Mouse (Mus musculus) erythroid progenitor cell, adult 5-6 weeks (primary cell): ENCODE data around the gene Anks1b. TPM values are rescaled to one million over a fixed set of nuclear protein-coding genes. Genes with fewer than 3 reads are reported as not detected.

Source experiments
- ATAC-seq: replicated peaks from 2 replicates; pipeline ENCODE4 v1.8.0; 2016; ENCODE audit warnings: moderate number of reproducible peaks, mild to moderate bottlenecking, moderate TSS enrichment, inconsistent platforms; ENCODE audit not compliant: poor library complexity, low FRiP score, severe bottlenecking
- total RNA-seq, 2 experiments: library from RNA; stranded (forward) in 1 of 2; stranded (reverse) in 1 of 2; fragments of 150-400 nt in 1 of 2; fragments of 186-747, 209-891 nt in 1 of 2; gene quantifications; 2 replicates each; pipeline versions ENCODE4 v1.2.3 to v1.2.4; 2015 to 2017; ENCODE audit warnings: low replicate concordance in 2 of 2

Anks1b gene
- total RNA-seq, 2 experiments from 2014 or later, result not detected

- ATAC-seq, result no peak
Observed at GRCm38 (mm10) chr10:90892728-90893127, 1019.4 kb downstream of the Anks1b start.

DNA sequence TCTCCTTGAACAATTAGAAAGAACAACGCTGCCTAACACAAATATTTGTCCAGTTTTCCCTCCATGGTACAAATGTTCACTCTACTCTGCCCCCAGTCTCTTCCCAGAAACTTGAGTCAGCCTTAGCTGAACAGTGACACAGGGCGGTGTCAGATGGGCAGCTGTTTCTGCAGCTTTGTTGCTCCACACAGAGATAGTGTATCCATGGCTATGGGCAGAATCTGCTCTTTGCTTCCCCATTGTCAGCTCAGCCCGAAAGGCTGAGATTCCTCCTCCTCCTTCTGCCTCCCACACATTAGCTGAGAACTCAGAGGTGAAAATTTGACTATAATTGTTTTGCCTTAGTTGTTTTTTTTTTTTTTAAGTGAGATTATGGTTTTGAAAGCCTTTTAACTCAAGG lies 1024.6 kb downstream of the Anks1b start:
- ATAC-seq, result no peak

- ATAC-seq, result no peak
Observed at GRCm38 (mm10) chr10:90904185-90904584, 1030.9 kb downstream of the Anks1b start.

DNA sequence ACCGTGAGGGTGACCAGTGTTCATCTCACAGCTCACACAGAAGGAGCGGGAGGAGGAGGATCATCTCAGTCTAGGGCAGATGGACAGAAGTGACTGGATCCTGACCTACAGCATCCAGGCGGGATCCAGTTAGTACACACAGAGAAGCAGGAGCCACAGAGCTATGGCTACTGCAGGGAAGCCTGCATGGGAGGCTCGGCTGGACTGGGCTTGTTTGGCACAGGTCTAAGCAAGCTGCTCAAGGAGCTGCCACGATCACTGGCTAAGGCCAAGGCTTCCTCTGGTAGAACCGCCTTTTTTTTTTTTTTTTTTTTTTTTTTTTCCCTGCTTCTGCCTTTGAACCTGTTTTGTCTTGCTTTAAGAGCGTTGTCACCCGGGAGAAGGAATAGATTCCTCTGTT lies 1034.1 kb downstream of the Anks1b start:
- no peak for ATAC-seq

DNA sequence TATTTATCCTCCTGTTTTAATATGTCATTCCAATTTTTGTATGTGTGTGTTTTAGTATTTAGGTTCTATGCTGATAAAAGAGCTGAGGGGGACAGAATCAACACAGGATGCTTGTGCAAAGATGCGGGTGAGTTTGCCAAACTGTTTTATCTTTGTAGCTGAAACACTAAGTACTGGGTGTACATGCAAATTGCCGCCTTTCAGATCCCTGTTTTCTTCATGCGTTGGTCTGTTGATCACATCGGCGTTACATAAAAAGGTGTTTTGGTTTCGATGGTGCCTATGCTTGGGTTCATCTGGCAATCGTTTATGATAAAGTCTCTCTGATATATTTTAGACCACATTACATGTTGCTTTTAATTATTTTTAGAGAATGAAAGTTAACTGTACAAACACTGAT lies 1050.2 kb downstream of the Anks1b start:
- no peak for ATAC-seq

DNA sequence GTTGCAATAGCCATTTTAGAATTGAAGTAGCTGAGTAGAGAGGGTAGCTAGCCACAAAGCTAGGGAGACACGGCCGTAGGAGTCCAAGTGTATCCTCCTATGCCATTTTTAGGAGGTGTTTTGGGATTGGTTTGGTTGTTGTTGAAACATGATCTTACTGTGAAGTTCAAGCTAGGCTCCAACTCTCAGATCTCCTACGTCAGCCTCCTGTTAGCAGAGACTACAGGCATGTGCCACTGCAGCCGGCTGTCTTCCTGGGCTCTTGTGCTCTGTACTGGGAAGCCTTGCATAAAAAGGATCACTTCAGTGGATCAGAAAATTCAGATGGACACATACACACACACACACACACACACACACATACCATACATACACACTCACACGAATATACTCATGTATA lies 1059.8 kb downstream of the Anks1b start:
- ATAC-seq, result no peak

DNA sequence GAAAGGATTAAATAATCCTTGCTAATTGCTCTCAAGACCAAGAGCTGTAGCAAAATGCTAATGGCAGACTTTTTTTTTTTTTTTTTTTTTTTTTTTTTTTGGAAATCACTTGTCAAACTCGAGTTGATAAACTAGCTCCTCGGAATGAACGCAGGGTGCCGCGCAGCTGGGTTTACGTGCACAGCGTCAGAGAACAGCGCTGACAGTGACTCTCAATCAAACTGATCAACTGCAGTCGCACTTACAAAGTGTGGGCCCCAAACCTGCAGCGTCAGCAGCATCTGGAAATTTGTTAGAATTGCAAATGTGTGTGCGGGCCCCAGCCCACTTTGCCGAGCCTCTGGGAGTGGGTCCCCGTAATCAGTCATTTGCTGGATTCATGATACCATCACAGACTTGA lies 1061.4 kb downstream of the Anks1b start:
- no peak for ATAC-seq

GRCm38 (mm10) chr10:90937721-90938460 lies 1064.6 kb downstream of the Anks1b start:
- no peak for ATAC-seq

DNA sequence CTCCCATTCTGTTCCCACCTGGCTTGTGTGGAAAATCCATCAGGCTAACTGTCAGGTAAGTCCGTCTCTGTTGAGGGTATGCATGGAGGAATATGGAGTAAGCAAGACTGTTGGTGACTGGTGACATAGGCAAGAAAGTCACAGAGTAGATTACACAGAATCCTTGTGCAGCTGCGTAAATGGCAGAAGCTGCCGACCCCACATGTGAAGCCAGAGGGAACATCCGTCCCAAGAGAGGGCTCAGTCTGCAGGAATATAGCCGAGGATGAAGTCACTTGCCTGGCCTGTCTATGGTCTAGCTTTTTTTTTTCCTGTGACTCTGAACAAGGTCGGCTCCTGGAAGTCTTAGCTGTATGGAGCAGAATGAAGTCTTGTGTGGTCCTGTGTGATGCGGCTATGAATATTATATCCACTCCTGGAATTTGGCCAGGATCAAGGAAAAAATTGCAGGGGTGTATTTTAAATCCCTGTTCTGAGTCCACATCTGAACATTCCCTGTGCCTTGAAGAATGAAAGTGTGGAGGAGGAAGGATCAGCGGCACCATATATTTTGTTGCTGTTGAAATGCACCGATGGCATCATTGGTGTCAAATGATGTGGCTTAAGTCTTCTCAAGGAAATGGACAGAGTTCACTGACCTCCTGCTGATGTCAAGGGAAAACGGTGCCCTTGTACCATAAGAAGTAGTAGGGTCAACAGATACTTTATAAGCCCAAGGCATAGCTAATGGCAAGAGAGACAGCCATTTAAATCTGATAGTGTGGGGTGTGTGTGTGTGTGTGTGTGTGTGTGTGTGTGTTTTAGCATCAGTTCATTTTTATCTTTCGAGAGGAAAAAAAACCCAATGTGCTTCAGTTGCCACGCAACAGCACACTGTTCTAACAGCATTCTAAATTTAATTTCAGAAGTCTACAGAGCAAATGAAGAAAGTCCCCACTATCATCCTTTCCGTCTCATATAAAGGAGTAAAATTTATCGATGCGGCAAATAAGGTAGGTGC lies 1067.5 kb downstream of the Anks1b start:
- ATAC-seq, result no peak

DNA sequence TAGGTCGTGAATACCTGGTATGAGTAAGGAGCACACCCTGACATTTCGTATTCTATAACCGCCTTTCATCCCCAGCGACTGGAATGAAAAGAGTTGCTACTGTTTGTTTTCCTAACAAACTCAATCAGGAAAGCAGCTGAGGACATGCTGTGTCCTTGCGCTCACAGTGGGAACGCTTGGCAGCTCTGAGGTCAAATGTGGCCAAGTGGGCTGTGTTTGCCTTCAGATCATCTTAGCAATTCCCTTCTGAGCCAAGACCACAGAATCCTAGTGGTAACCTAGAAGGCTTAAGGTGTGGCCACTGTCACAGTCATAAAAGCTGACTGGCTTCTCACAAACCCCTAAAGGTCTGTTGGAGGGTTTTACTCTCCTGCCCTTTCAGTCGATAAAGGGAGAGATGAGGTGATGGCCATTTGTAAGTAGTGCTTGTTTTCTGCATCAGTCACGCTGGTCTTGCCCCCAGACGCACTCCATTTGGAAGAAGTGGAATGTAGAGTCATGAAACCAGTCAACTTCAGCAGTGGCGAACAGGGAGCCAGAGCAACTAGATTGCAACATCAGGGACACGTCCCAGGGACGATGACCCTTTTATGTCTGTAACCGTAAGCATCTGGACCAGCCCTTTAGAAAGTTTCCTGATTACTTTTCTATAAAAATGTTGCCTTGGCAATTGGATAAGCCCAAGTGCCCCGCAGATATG lies 1068.8 kb downstream of the Anks1b start:
- ATAC-seq, result no peak

DNA sequence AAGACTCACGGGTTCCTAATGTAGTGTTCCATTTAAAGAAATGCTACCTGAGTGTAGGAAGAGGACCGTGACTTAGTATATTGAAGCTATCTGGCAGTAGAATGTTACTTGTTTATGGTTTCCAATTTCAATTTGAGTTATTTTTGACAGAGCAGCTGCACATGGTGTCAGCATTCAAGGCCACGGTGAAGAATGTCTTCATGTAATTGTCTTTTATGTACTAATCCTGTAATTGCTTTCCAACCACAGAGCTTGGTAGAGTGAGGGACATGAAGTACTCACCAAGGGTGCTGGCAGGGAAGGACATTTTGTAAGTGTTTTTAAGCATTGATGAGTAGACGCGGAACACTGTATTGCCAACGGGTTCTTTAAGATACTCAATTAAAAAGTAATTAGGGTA lies 1073.7 kb downstream of the Anks1b start:
- no peak for ATAC-seq

GRCm38 (mm10) chr10:90947608-90948373 lies 1074.5 kb downstream of the Anks1b start:
- ATAC-seq, result no peak

- ATAC-seq, result no peak
Observed at GRCm38 (mm10) chr10:90953103-90953709, 1079.9 kb downstream of the Anks1b start.

- ATAC-seq, result no peak
Observed at GRCm38 (mm10) chr10:90953821-90954220, 1080.5 kb downstream of the Anks1b start.

- ATAC-seq, result no peak
Observed at GRCm38 (mm10) chr10:90960374-90960773, 1087.1 kb downstream of the Anks1b start.

DNA sequence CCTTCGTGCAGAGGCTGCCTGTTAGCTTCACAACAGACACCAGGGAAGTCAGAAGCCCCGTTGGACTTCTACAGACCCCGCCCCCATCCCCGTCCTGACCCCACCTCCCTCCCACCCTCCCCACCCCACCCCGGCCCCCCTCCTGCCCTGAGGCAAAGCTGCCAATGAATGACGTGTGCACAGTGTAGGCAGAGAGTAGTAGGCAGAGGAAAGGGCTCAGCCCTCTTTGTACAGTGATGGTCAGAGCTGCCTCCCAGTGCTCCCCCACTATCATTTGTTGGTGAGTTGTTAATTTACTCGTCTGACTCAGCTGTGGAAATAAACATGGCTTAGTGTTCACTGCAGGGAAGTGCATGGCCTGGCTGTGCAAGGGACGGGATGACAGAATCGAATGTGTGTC lies 1091.2 kb downstream of the Anks1b start:
- no peak for ATAC-seq

DNA sequence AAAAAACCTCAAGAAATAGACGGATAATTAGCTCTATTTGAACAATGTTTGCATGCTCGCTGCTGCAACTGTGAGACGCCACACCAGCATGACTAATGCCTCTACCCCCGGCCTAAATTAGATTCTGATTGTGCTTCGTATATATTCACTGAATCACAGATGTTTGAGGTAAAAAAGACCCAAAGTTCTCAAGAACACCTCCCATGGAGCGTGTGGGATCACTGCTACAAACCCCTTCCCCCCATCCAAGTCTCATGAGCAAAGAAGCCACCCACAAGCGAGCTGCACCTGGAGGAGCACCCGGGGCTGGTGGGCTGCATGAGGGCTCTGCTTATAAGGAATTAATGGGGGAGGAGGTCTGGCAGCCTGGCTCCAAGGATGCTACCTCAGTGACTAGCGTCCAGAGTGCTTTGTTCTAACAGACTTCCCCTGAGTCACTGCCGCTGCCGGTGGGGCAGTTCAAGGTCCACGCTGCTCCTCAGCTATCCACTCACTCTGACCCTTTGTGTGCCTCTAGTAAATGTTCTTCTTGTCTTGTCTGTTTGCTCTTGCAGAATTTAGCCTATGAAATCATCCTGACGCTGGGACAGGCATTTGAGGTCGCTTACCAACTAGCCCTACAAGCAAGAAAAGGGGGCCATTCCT lies 1092.5 kb downstream of the Anks1b start:
- ATAC-seq, result no peak

DNA sequence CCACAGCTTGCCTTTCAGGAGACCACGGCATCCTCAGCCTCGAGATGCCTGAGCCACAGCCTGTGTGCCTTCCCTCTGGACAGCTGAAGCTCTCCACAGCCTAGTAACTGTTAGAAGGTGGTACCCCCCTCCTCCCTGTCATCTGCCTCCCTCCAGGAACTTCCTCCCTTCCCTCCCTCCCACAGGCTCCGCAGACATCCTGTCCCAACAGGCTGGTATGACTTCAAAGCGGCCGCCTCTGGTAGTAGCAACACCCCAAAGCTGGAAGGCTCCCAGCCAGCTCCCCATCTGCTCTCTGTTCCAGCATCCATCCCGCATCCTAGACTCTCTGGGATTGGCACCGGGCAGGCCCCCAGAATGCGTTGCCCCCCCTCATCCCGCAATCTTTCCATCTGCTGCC lies 1093.5 kb downstream of the Anks1b start:
- no peak for ATAC-seq

DNA sequence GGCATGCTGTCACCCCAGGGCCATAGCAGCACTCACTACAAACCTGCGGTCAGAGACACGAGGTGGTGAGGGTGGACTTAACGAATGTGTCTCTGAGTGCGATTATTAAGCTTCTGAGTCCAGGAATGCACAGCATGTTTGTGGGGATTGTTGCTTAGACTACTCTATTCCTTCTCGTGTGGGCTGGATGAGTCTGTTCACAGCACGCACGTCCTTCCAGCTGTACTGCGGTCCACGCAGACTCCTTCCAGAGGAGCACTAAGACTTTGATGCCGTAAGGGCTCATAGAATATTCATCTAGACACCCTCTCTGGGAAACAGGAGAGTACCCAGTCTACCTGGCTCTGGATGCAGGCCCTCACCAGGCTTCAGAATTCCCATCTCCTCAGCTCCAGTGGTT lies 1094.9 kb downstream of the Anks1b start:
- ATAC-seq, result no peak
